ENCODE assay signal across 13 mouse cellular contexts in genomic region chr13:99593846-99594813, GRCm38 (mm10).
A peak's percentile ranks its signal among the peaks of the same experiment; 100 is the strongest.
DNase-seq lines count a peak whose midpoint lies in the region; ATAC-seq and TF ChIP-seq lines count a peak whose summit lies in the region.
"Had no signal": no experiment of that assay in that cellular context is flagged by ENCODE, and none has a peak within 500 bp of the region (broad histone marks: within the 10 kb centered on the region; RNA-seq: fewer than 3 reads in every experiment).

No protein-coding gene starts in this region.

- peaks cover 11% of the 10 kb centered on the region for H3K4me1 ChIP-seq in neural tube, embryonic 11.5 days (ENCODE audit: control insufficient read depth, insufficient read depth, low read length)
- peaks cover 12% of the 10 kb centered on the region; the same call in 1 of the 2 replicates for H3K4me1 ChIP-seq in forebrain, postnatal 0 days (ENCODE audit: insufficient read depth)
- peaks cover 25% of the 10 kb centered on the region for H3K4me1 ChIP-seq in midbrain, embryonic 12.5 days

- whole genome bisulfite sequencing in neural tube, embryonic 11.5 days = 33% methylated on average over 17 of the region's 17 CpGs
- 25% methylated on average over 17 of the region's 17 CpGs for WGBS in forebrain, postnatal 0 days
- WGBS in midbrain, embryonic 12.5 days = 32% methylated on average over 17 of the region's 17 CpGs

- peak; percentile 75 for ATAC-seq in neural tube, embryonic 11.5 days (ENCODE audit: insufficient read depth, low FRiP score, low TSS enrichment)
- peak; percentile 77 for ATAC-seq in forebrain, postnatal 0 days
- peak; percentile 84 for ATAC-seq in midbrain, embryonic 12.5 days (ENCODE audit: low FRiP score, low read depth)
- ATAC-seq: intestine, embryonic 16.5 days had no signal

- no peaks in the 10 kb centered on the region for H3K27me3 ChIP-seq in neural tube, embryonic 11.5 days (ENCODE audit: control insufficient read depth, insufficient read depth, low read length)
- no peaks in the 10 kb centered on the region for H3K27me3 ChIP-seq in forebrain, postnatal 0 days (ENCODE audit: insufficient read depth, low read length)
- H3K27me3 ChIP-seq in midbrain, embryonic 12.5 days = no peaks in the 10 kb centered on the region

- H3K4me2 ChIP-seq in neural tube, embryonic 11.5 days (ENCODE audit: low read depth) = 0 out of 2 replicates have a peak overlapping the region, but pooled peaks have one; percentile 7
- H3K4me2 ChIP-seq in forebrain, postnatal 0 days (ENCODE audit: low read depth) = no peak overlapping the region
- peak overlapping the region; percentile 26 for H3K4me2 ChIP-seq in midbrain, embryonic 12.5 days (replicated peaks)
- H3K4me2 ChIP-seq: liver, embryonic 11.5 days had no signal

- peak; percentile 29 for DNase-seq in neural tube, embryonic 11.5 days (ENCODE audit: low spot score)
- DNase-seq in neural tube, embryonic 10.5 days (ENCODE audit: extremely low spot score, low spot score) = no peak
- no peak for DNase-seq in forebrain, postnatal 0 days
- peak; percentile 81 for DNase-seq in retina, postnatal 1 day
- no peak for DNase-seq in adrenal gland, adult 8-10 months
- no peak for DNase-seq in ovary, postnatal 36 days (ENCODE audit: low spot score)
- no peak for DNase-seq in ovary, adult 18-20 months (ENCODE audit: low spot score)
- DNase-seq: cerebellum, postnatal 36 days; gastrocnemius, postnatal 36 days; right cerebral cortex, adult 18-20 months had no signal

- no peaks in the 10 kb centered on the region for H3K36me3 ChIP-seq in neural tube, embryonic 11.5 days (ENCODE audit: control insufficient read depth, insufficient read depth, low read length)
- no peaks in the 10 kb centered on the region for H3K36me3 ChIP-seq in forebrain, postnatal 0 days (ENCODE audit: insufficient read depth)
- H3K36me3 ChIP-seq in midbrain, embryonic 12.5 days = no peaks in the 10 kb centered on the region

- no peak for TF ChIP-seq CTCF in forebrain, postnatal 0 days (IDR thresholded peaks at IDR 0.05; ENCODE audit: low read depth)

- no peak overlapping the region for H3K27ac ChIP-seq in neural tube, embryonic 11.5 days (ENCODE audit: low read depth, low read length)
- H3K27ac ChIP-seq in forebrain, postnatal 0 days (ENCODE audit: low read depth, low read length) = no peak overlapping the region
- H3K27ac ChIP-seq in midbrain, embryonic 12.5 days (replicated peaks) = peak overlapping the region; percentile 77

- no peak overlapping the region for H3K4me3 ChIP-seq in neural tube, embryonic 11.5 days (ENCODE audit: low read depth, low read length)
- H3K4me3 ChIP-seq in forebrain, postnatal 0 days (ENCODE audit: low read depth, low read length) = no peak overlapping the region
- H3K4me3 ChIP-seq in midbrain, embryonic 12.5 days = no peak overlapping the region

- H3K9ac ChIP-seq in neural tube, embryonic 11.5 days (ENCODE audit: low read length) = no peak overlapping the region
- no peak overlapping the region for H3K9ac ChIP-seq in forebrain, postnatal 0 days
- H3K9ac ChIP-seq in midbrain, embryonic 12.5 days (replicated peaks) = no peak overlapping the region

- H3K9me3 ChIP-seq in neural tube, embryonic 11.5 days (ENCODE audit: control insufficient read depth, low read length) = no peaks in the 10 kb centered on the region
- no peaks in the 10 kb centered on the region for H3K9me3 ChIP-seq in forebrain, postnatal 0 days (ENCODE audit: low read length)
- H3K9me3 ChIP-seq in midbrain, embryonic 12.5 days = no peaks in the 10 kb centered on the region

Comparison
In these comparisons a context has a peak if more than half of its experiments do, and no peak if none do; other contexts are left out.
1. DNase-seq: peak in neural tube, embryonic 11.5 days (single experiment) and retina, postnatal 1 day (single experiment); none in neural tube, embryonic 10.5 days (single experiment), forebrain, postnatal 0 days (single experiment), adrenal gland, adult 8-10 months (single experiment), ovary, postnatal 36 days (single experiment) and ovary, adult 18-20 months (single experiment).
2. Peak in every context shown above with its lines, with median percentiles within 50 percentile points of each other: ATAC-seq.